Mouse (Mus musculus): ENCODE measurements around the gene Lpar1. TPM values are rescaled to one million over a fixed set of nuclear protein-coding genes. Genes with fewer than 3 reads are reported as not detected.

Gene Lpar1
- total and polyA plus RNA-seq, 3 experiments = 0.22 TPM; not detected in 2

DNA sequence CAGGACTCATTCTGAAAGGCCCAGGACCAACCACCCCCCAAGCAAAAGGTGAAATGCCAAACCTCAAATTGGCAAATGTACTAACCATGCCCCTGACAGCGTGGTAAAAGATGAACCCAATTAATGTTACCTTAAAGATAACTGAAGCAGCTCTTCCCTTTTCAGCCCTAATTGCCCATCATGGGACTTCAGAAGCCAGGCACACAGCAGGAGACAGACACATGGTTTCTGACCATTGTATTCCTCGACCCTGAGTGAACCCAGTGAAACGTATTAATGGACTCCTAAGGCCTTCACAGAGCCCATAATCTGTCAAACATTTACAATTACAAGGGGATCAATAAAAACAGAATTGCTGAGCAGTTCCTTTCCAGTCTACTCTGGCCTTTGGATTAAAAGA, 20.2 kb downstream of the Lpar1 start:
- Histone ChIP-seq H3K27me3 (ENCODE audit: insufficient read depth, low read length) (no peaks in the 10 kb centered on the region), H3K9me3 (replicated peaks) (peaks cover 37% of the 10 kb centered on the region), H3K4me1 (ENCODE audit: insufficient read depth, low read depth, low read length) (no peaks in the 10 kb centered on the region), H3K36me3 (replicated peaks) (no peaks in the 10 kb centered on the region), H3K4me3 (ENCODE audit: low read depth, low read length) (no peak overlapping the region)
- TF ChIP-seq POLR2AphosphoS5 (IDR thresholded peaks at IDR 0.05; ENCODE audit: insufficient replicate concordance, low read depth, low read length) = no peak
- no peak for TF ChIP-seq GATA2 (IDR thresholded peaks at IDR 0.05; ENCODE audit: borderline replicate concordance, low read depth, low read length)
- no peak for TF ChIP-seq TAL1 (conservative IDR thresholded peaks at IDR 0.05; ENCODE audit: low read depth, low read length)
- no peak for TF ChIP-seq GATA1 (IDR thresholded peaks at IDR 0.05; ENCODE audit: borderline replicate concordance, low read length)
- TF ChIP-seq CTCF (IDR thresholded peaks at IDR 0.05; ENCODE audit: low read depth, low read length) = no peak
- ATAC-seq (ENCODE audit: extremely low read depth, insufficient number of reproducible peaks, low FRiP score, poor library complexity, severe bottlenecking) = no peak
- DNase-seq (ENCODE audit: low spot score) = no peak

DNA sequence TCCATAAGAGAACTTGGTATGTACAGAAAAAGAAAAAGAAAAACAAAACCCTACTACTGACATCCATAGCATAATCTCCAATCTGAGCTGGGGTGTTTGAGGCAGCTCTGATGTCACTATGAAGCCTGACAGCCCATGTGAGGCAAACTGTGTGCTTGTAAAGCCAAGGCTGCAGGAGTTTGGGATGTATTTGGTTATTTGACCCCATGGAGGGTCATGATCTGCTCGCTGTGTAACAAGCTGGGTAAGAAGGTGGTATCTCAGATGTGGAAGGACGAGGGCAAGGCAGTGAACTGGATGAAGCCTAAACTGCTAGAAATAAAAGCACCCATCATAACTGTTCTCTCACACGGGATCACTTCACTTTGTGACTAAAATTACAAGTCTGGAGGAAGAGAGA, 21.4 kb downstream of the Lpar1 start:
- ATAC-seq (ENCODE audit: extremely low read depth, insufficient number of reproducible peaks, low FRiP score, poor library complexity, severe bottlenecking) (no peak), DNase-seq (ENCODE audit: low spot score) (no peak)
- Histone ChIP-seq H3K4me3 (ENCODE audit: low read depth, low read length) (no peak overlapping the region), H3K9me3 (replicated peaks) (peaks cover 29% of the 10 kb centered on the region), H3K36me3 (replicated peaks) (no peaks in the 10 kb centered on the region), H3K27me3 (ENCODE audit: insufficient read depth, low read length) (no peaks in the 10 kb centered on the region), H3K4me1 (ENCODE audit: insufficient read depth, low read depth, low read length) (no peaks in the 10 kb centered on the region)
- TF ChIP-seq CTCF (IDR thresholded peaks at IDR 0.05; ENCODE audit: low read depth, low read length) (no peak), GATA1 (IDR thresholded peaks at IDR 0.05; ENCODE audit: borderline replicate concordance, low read length) (no peak), TAL1 (conservative IDR thresholded peaks at IDR 0.05; ENCODE audit: low read depth, low read length) (no peak), GATA2 (IDR thresholded peaks at IDR 0.05; ENCODE audit: borderline replicate concordance, low read depth, low read length) (no peak), POLR2AphosphoS5 (IDR thresholded peaks at IDR 0.05; ENCODE audit: insufficient replicate concordance, low read depth, low read length) (no peak)

DNA sequence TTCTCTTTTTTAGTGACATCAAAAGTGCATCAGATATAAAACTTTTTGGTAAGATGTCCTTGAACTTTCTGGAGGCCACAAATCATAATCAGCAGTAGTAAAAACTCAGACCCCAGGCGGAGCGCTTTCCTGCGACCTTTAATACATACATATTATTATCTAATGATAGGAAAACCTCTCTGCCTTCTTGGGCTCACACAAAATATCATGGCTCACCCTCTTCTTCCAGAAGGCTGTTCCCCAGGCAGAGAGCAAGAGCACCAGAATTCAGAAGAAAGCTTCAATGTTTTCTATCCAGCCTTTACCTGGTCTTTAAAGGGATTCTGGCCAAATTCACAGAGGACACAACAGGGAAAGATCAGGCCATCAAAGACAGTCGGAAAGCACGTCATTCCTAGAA, 23.0 kb downstream of the Lpar1 start:
- DNase-seq (ENCODE audit: low spot score) (no peak), ATAC-seq (ENCODE audit: extremely low read depth, insufficient number of reproducible peaks, low FRiP score, poor library complexity, severe bottlenecking) (no peak)
- Histone ChIP-seq H3K27me3 (ENCODE audit: insufficient read depth, low read length) (no peaks in the 10 kb centered on the region), H3K4me1 (ENCODE audit: insufficient read depth, low read depth, low read length) (no peaks in the 10 kb centered on the region), H3K36me3 (replicated peaks) (no peaks in the 10 kb centered on the region), H3K4me3 (ENCODE audit: low read depth, low read length) (no peak overlapping the region), H3K9me3 (replicated peaks) (peaks cover 21% of the 10 kb centered on the region)
- no peak for TF ChIP-seq TAL1 (conservative IDR thresholded peaks at IDR 0.05; ENCODE audit: low read depth, low read length)
- TF ChIP-seq GATA2 (IDR thresholded peaks at IDR 0.05; ENCODE audit: borderline replicate concordance, low read depth, low read length) = no peak
- TF ChIP-seq GATA1 (IDR thresholded peaks at IDR 0.05; ENCODE audit: borderline replicate concordance, low read length) = no peak
- TF ChIP-seq CTCF (IDR thresholded peaks at IDR 0.05; ENCODE audit: low read depth, low read length) = no peak
- TF ChIP-seq POLR2AphosphoS5 (IDR thresholded peaks at IDR 0.05; ENCODE audit: insufficient replicate concordance, low read depth, low read length) = no peak

DNA sequence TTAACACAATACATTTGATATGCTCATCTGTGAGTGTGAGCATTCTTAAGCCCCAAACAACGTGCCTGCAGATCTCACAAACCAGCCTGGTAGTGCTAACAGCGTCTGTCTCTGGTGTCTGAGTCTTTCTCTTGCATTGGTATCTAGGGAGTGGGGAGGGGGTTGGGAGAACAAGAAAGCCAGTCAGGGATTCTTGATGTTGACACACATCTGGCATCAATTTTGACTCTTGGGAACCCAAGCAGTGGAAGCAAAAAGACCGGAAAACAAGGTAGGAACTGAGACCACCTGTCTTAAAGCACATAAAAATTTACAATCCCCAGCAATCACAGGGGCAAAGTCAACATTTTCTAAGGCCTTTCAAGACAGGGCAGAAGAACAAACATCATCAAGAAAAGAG, 23.4 kb downstream of the Lpar1 start:
- Histone ChIP-seq H3K27me3 (ENCODE audit: insufficient read depth, low read length) (no peaks in the 10 kb centered on the region), H3K36me3 (replicated peaks) (no peaks in the 10 kb centered on the region), H3K4me3 (ENCODE audit: low read depth, low read length) (no peak overlapping the region), H3K9me3 (replicated peaks) (peaks cover 20% of the 10 kb centered on the region), H3K4me1 (ENCODE audit: insufficient read depth, low read depth, low read length) (no peaks in the 10 kb centered on the region)
- TF ChIP-seq POLR2AphosphoS5 (IDR thresholded peaks at IDR 0.05; ENCODE audit: insufficient replicate concordance, low read depth, low read length) (no peak), TAL1 (conservative IDR thresholded peaks at IDR 0.05; ENCODE audit: low read depth, low read length) (no peak), CTCF (IDR thresholded peaks at IDR 0.05; ENCODE audit: low read depth, low read length) (no peak), GATA2 (IDR thresholded peaks at IDR 0.05; ENCODE audit: borderline replicate concordance, low read depth, low read length) (no peak), GATA1 (IDR thresholded peaks at IDR 0.05; ENCODE audit: borderline replicate concordance, low read length) (no peak)
- DNase-seq (ENCODE audit: low spot score) (no peak), ATAC-seq (ENCODE audit: extremely low read depth, insufficient number of reproducible peaks, low FRiP score, poor library complexity, severe bottlenecking) (no peak)

DNA sequence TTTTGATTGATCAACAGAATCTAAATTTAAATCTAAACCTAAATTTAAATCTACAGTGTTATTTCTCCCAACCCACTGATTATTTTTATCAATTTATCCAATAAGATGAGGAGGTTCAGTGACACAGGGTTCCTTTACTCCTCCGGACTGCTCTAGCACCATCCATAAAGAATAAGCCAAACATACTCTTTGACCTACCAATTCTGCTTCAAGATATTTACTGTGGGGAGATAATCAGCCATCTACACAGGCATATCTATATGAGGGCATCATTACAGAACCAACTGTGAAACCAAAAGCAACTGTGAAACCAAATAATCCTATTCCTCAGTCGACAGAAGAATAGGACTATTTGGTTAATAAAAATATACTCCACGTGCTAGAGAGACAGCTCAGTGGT, 25.8 kb downstream of the Lpar1 start:
- DNase-seq (ENCODE audit: low spot score) (no peak), ATAC-seq (ENCODE audit: extremely low read depth, insufficient number of reproducible peaks, low FRiP score, poor library complexity, severe bottlenecking) (no peak)
- TF ChIP-seq CTCF (IDR thresholded peaks at IDR 0.05; ENCODE audit: low read depth, low read length) (no peak), GATA2 (IDR thresholded peaks at IDR 0.05; ENCODE audit: borderline replicate concordance, low read depth, low read length) (no peak), TAL1 (conservative IDR thresholded peaks at IDR 0.05; ENCODE audit: low read depth, low read length) (no peak), POLR2AphosphoS5 (IDR thresholded peaks at IDR 0.05; ENCODE audit: insufficient replicate concordance, low read depth, low read length) (no peak), GATA1 (IDR thresholded peaks at IDR 0.05; ENCODE audit: borderline replicate concordance, low read length) (no peak)
- H3K27me3 ChIP-seq (ENCODE audit: insufficient read depth, low read length) = no peaks in the 10 kb centered on the region
- no peaks in the 10 kb centered on the region for H3K4me1 ChIP-seq (ENCODE audit: insufficient read depth, low read depth, low read length)
- no peaks in the 10 kb centered on the region for H3K36me3 ChIP-seq (replicated peaks)
- H3K4me3 ChIP-seq (ENCODE audit: low read depth, low read length) = no peak overlapping the region
- peaks cover 16% of the 10 kb centered on the region for H3K9me3 ChIP-seq (replicated peaks)

DNA sequence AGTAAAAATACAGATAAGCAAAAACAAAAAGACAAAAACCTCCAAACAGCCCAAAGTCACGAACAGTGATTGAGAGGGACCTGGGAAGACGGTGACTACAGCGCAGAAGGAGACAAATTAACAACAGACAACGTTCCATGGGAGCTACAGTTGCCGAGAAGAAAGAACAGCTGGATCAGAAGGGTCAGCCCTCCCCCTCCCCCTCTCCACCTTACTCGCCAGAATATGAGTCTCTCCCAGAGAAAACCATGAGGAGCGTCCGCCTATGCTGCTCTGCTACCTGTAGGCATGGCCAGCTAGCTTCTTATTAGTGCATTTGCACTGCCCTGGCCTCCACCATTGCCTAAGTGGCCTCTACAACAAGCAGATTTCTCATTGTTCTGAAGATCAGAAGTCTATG, 32.6 kb downstream of the Lpar1 start:
- ATAC-seq (ENCODE audit: extremely low read depth, insufficient number of reproducible peaks, low FRiP score, poor library complexity, severe bottlenecking) = no peak

More for the DNA sequence above, 32.6 kb downstream of the Lpar1 start:
- Histone ChIP-seq H3K9me3 (replicated peaks) (peaks cover 37% of the 10 kb centered on the region), H3K4me1 (ENCODE audit: insufficient read depth, low read depth, low read length) (no peaks in the 10 kb centered on the region), H3K4me3 (ENCODE audit: low read depth, low read length) (no peak overlapping the region), H3K27me3 (ENCODE audit: insufficient read depth, low read length) (no peaks in the 10 kb centered on the region), H3K36me3 (replicated peaks) (no peaks in the 10 kb centered on the region)
- DNase-seq (ENCODE audit: low spot score) = no peak
- TF ChIP-seq POLR2AphosphoS5 (IDR thresholded peaks at IDR 0.05; ENCODE audit: insufficient replicate concordance, low read depth, low read length) (no peak), TAL1 (conservative IDR thresholded peaks at IDR 0.05; ENCODE audit: low read depth, low read length) (no peak), GATA1 (IDR thresholded peaks at IDR 0.05; ENCODE audit: borderline replicate concordance, low read length) (no peak), CTCF (IDR thresholded peaks at IDR 0.05; ENCODE audit: low read depth, low read length) (no peak), GATA2 (IDR thresholded peaks at IDR 0.05; ENCODE audit: borderline replicate concordance, low read depth, low read length) (no peak)

Data from G1E (cell line).